Mouse (Mus musculus): ENCODE results near the gene Hsd17b12.

The Hsd17b12 gene

GRCm38 (mm10) chr2:94157592-94158519, at the start of gene Hsd17b12:
TSS of gene Hsd17b12 (minus strand) at chr2:94157964.
- peak; percentile 88 to 98 for DNase-seq (ENCODE audit: low spot score in 2 of 2)

- DNase-seq (ENCODE audit: low spot score in 2 of 2): no peak
Observed at GRCm38 (mm10) chr2:94184906-94185305, 27.1 kb upstream of the Hsd17b12 start.

- no peak for DNase-seq (ENCODE audit: low spot score in 2 of 2)
Observed at GRCm38 (mm10) chr2:94184142-94184541, 26.4 kb upstream of the Hsd17b12 start.

GRCm38 (mm10) chr2:94179030-94179407, 21.3 kb upstream of the Hsd17b12 start:
- DNase-seq (ENCODE audit: low spot score in 2 of 2): no peak

DNA sequence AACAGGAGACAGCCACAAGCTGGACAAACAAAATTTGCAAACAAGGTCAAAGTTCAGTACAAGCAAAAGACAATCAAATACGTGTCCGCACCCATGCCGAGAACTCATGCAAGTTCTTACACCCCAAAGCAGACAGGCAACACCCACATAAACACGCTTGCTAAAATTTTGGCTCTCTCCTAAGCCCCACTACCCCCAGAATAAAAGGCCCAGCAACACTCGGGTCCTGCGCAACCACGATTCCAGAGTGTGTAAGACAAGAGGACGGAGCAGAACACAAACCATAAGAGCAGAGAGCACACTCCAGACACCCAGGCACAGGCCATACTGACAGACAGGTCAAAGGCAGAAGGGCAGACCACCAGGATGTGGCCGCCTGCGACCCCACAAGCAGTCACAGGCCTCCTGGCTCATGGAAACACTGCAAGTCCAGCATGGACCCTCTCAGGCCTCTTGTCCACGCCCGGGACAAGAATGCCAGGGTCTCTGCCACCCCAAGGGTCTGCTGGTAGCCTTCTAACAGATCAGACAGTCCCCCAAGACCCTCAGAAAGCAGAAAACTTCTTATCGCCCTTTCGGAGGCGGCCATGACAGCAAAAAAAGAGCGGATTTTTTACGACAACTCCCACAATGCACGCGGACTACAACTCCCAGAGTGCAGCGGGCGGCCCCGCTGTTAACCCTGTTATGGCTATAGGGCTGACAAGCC, 20.7 kb upstream of the Hsd17b12 start:
- DNase-seq (ENCODE audit: low spot score in 2 of 2): peak; percentile 70 to 80

DNA sequence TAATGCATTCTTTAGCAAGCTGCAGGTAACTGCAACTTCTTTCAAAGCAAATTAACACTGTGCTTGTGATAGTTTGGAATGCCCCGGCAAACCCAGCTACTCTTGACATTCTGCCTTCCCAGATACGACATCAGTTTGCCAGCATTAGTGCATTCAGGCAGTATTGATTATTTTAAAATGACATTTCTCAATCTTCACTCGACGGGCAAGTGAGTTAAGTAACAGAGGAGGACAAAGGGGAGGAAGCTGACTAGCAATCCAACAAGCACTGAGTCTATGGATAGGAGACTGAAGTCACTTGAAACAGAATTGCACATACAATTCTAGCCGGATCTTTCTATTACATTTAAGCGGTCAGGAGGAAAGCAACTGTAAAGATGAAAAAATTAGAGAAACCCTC, 19.5 kb upstream of the Hsd17b12 start:
- DNase-seq (ENCODE audit: low spot score in 2 of 2): no peak

DNA sequence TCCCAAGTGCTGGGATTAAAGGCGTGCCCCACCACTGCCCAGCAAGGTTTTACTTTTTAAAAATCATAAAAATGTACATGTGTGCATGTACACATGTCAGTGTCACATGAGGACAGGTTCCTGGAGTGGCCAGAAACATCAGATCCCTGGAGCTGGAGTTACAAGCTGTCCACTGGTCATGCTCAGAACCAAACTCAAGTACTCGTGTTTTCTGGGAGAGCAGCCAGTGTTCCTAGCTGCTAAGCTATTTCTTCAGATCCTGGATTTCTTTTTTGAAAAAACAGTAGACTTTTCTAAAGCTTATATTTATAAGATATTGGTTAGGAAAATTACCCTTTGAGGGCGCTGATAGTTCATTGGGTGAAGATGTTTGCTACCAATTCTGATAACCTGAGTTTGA, 18.6 kb upstream of the Hsd17b12 start:
- no peak for DNase-seq (ENCODE audit: low spot score in 2 of 2)

- no peak for DNase-seq (ENCODE audit: low spot score in 2 of 2)
Observed at GRCm38 (mm10) chr2:94173549-94173948, 15.8 kb upstream of the Hsd17b12 start.

DNA sequence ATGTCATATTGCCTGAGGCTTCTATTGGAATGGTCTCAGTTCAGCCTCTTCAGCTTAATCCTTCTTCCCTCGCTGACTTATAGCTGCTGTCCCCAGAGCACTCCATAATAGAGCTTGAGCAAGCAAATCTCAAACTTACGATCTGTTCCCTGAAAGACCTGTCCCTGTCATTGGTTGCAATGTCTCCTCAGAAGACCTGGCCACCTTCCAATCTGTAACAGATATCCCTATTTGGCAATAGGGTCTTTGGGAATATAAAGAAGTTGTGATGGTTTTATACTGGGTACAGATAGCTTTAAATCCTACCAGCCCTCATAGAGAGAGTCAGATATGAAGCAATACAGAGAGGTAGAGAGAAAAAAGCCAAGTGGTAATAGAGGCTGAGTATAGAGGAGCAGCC, 5.4 kb upstream of the Hsd17b12 start:
- no peak for DNase-seq (ENCODE audit: low spot score in 2 of 2)

- DNase-seq (ENCODE audit: low spot score in 2 of 2): no peak
Observed at GRCm38 (mm10) chr2:94162141-94162540, 4.4 kb upstream of the Hsd17b12 start.

GRCm38 (mm10) chr2:94158520-94158884, 738 bp upstream of the Hsd17b12 start:
- no peak for DNase-seq (ENCODE audit: low spot score in 2 of 2)

- DNase-seq (ENCODE audit: low spot score in 2 of 2): no peak
Observed at GRCm38 (mm10) chr2:94157051-94157450, 713 bp downstream of the Hsd17b12 start.

- DNase-seq (ENCODE audit: low spot score in 2 of 2): no peak
Observed at GRCm38 (mm10) chr2:94145146-94145542, 12.6 kb downstream of the Hsd17b12 start.

DNA sequence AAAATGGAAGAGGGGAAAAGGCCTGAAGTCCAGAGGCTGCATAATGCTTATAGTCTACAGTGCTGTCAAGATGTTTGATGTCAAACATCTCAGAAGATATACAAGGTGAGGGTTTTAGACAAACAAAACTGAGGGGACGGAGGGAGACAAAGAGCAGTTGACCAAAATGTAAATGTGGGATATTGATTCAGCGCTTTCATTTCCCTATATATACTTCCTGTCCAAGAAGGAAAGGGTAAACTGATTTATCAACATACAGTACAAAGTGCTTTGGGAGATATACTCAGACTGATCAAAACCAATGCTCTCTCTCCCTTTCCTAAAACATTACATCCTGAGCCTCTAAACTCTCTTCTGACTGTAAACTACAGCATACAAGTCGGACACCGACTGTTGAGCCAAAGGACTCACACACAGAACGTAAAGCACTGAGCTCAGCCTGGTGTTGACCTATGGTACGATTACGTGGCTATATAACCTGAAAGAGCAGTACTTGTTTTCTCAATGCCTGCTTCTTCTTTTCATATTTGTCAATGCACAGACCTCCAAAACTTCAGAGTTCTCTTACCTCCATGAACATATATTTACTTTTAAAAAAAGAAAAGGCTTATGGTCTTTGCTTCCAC, 13.1 kb downstream of the Hsd17b12 start:
- DNase-seq (ENCODE audit: low spot score in 2 of 2): no peak

- DNase-seq (ENCODE audit: low spot score in 2 of 2): no peak
Observed at GRCm38 (mm10) chr2:94141293-94141692, 16.5 kb downstream of the Hsd17b12 start.

DNA sequence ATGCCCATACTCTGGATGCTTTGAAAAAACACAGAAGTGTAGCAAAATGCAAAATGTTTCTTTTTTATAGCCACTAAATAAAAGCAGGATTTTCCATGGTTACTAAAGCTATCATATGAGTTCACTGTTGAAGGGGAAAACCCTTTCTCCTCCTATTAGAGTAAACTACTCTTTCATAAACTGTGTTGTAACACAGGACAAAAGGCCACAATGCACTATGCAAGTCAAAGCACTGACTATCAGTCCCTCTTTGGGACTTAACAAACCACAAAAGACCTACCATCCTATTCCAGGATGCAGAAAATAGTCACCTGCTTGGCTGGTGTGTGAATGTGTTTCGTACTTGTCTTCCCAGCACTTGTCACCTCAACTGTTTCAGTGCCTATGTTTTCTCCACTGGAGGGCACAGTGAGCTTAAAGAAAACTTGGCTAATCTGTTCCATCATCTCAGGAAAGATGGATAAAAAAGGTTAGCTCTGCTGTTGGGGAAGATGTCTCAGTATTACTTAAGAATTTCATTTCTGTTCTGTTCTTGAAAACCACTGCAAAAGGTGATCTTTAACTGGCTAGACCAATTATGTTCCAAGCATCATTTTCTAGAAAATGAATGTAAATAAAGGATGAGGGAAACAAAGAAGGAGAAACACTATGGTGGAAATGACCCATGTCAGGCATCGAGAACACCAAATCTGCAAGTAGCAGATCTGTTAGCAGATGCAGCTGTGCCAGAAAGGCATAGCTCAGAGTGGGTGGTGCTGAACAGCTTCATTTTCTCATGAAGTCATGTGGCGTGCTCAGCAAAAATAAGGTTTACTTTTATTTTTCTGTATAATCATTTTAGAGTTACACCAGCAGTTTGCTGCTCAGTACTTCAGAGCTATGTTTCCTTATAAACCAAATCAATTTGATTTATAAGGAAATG, 19.0 kb downstream of the Hsd17b12 start:
- DNase-seq (ENCODE audit: low spot score in 2 of 2): no peak

GRCm38 (mm10) chr2:94136837-94137236, 20.9 kb downstream of the Hsd17b12 start:
- no peak for DNase-seq (ENCODE audit: low spot score in 2 of 2)

- no peak for DNase-seq (ENCODE audit: low spot score in 2 of 2)
Observed at GRCm38 (mm10) chr2:94128496-94128895, 29.3 kb downstream of the Hsd17b12 start.

GRCm38 (mm10) chr2:94122182-94123041, 35.4 kb downstream of the Hsd17b12 start:
- DNase-seq (ENCODE audit: low spot score in 2 of 2): peak in 1 of 2 experiments; percentile 1

GRCm38 (mm10) chr2:94103758-94104157, 54.0 kb downstream of the Hsd17b12 start:
- DNase-seq (ENCODE audit: low spot score in 2 of 2): no peak

All from cerebellum, postnatal 4 days (tissue).